Mouse (Mus musculus): ENCODE data around the gene Bet1l. TPM values are rescaled to one million over a fixed set of nuclear protein-coding genes. Genes with fewer than 3 reads are reported as not detected.

Gene Bet1l
- total and polyA plus RNA-seq, 3 experiments: 5.2 to 13.1 (median 8.4) TPM

DNA sequence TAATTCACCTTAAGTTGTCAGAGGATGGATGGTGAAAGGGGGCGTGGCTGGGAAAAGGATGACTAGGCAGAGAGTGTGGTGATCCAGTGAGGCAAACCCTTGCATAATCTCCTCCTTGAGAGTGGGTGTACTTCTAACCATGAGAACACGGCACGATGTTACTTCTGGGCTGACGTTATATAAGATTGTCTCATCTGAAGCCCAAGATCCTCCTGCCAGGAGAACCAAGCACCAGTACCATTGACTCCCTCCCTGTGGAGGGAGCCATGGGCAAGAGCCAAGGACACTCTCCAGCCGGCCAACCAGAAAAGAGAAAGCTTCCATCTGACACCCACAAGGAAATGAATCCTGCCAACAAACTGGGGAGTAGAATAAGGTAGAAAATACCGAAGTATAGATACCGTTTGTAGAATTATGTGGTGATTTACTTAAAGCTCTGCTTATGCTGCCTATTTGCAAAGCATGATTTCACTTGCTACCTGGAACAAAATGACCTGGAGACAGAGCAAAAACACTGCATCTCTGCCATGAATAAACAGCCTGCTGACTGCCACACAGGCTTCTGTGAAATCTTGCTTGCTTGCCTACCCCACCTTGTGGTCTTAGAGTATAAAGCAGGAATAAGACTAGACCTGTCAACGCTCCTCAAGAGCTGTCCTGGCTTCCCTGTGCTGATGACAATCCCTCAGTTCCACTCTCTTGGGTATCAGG lies 29.1 kb downstream of the Bet1l start:
- DNase-seq (ENCODE audit: low spot score) (no peak), ATAC-seq (ENCODE audit: extremely low read depth, insufficient number of reproducible peaks, low FRiP score, poor library complexity, severe bottlenecking) (no peak)
- Histone ChIP-seq H3K4me1 (ENCODE audit: insufficient read depth, low read depth, low read length) (0 out of 2 replicates have a peak, but pooled peaks cover 2% of the 10 kb centered on the region), H3K27me3 (ENCODE audit: insufficient read depth, low read length) (peaks cover 12% of the 10 kb centered on the region), H3K4me3 (ENCODE audit: low read depth, low read length) (no peak overlapping the region), H3K9me3 (replicated peaks) (no peaks in the 10 kb centered on the region), H3K36me3 (replicated peaks) (no peaks in the 10 kb centered on the region)
- TF ChIP-seq GATA2 (IDR thresholded peaks at IDR 0.05; ENCODE audit: borderline replicate concordance, low read depth, low read length): no peak
- no peak for TF ChIP-seq GATA1 (IDR thresholded peaks at IDR 0.05; ENCODE audit: borderline replicate concordance, low read length)
- TF ChIP-seq POLR2AphosphoS5 (IDR thresholded peaks at IDR 0.05; ENCODE audit: insufficient replicate concordance, low read depth, low read length): no peak
- TF ChIP-seq CTCF (IDR thresholded peaks at IDR 0.05; ENCODE audit: low read depth, low read length): no peak
- TF ChIP-seq TAL1 (conservative IDR thresholded peaks at IDR 0.05; ENCODE audit: low read depth, low read length): no peak

DNA sequence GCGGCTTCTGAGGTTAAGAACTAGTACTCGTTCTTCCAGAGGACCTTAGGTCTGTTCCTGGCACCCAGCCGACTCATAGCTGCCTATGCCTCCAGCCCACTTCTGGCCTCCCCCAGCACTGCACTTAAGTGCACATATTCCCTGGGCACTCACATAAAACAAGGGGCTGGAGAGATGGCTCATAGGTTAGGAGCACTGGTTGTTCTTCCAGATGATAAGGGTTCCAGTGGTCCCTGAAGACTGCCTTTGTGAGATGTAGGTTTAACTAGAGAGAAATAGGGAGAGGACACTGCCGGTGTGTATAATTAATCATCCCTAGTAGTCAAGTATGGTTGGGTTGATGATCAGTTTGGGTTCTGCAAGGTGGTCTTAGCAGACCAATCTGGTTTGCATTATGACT lies 34.6 kb downstream of the Bet1l start:
- H3K4me3 ChIP-seq (ENCODE audit: low read depth, low read length): no peak overlapping the region
- H3K4me1 ChIP-seq (ENCODE audit: insufficient read depth, low read depth, low read length): no peaks in the 10 kb centered on the region
- ATAC-seq (ENCODE audit: extremely low read depth, insufficient number of reproducible peaks, low FRiP score, poor library complexity, severe bottlenecking) (no peak), DNase-seq (ENCODE audit: low spot score) (no peak)
- no peak for TF ChIP-seq GATA1 (IDR thresholded peaks at IDR 0.05; ENCODE audit: borderline replicate concordance, low read length)
- TF ChIP-seq CTCF (IDR thresholded peaks at IDR 0.05; ENCODE audit: low read depth, low read length): no peak
- TF ChIP-seq POLR2AphosphoS5 (IDR thresholded peaks at IDR 0.05; ENCODE audit: insufficient replicate concordance, low read depth, low read length): no peak
- no peak for TF ChIP-seq GATA2 (IDR thresholded peaks at IDR 0.05; ENCODE audit: borderline replicate concordance, low read depth, low read length)
- TF ChIP-seq TAL1 (conservative IDR thresholded peaks at IDR 0.05; ENCODE audit: low read depth, low read length): no peak
- no peaks in the 10 kb centered on the region for H3K36me3 ChIP-seq (replicated peaks)
- no peaks in the 10 kb centered on the region for H3K9me3 ChIP-seq (replicated peaks)
- peaks cover 19% of the 10 kb centered on the region for H3K27me3 ChIP-seq (ENCODE audit: insufficient read depth, low read length)

DNA sequence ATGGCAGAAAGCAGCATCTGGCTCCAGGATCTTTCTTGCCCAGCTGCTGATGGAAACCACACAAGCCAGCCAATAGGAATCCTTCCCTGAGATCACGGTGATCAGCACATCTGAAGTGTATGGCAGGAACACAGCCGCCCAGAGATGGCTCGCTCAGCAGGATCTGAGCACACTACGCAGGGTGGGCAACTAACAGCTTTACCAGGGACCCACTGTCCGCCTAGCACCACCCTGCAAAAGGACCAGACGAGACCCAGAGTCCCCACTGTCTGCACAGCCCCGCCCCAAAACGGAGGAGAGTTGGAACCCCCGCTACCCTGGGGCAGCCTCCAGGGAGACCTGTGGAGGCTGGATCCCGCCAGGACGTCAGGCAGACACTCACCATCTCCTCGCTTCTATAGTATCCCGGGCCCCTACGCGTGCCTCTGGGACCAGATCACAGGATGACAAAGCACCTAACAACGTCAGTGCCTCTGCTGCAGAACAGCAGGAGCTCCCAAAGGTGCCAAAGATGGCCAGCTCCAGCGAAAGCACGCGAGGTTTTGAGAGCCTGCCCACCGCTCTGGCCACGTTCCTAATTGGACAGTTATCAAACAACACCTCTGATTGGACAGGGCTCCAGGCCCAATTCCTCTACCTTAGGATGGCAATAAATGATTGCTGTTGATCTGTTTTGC lies 35.6 kb downstream of the Bet1l start, which contains the start of gene Zfp941:
Gene Zfp941 (minus strand): TSS at position 526 of the 677 bp plus-strand sequence.
- no peaks in the 10 kb centered on the region for H3K36me3 ChIP-seq (replicated peaks)
- DNase-seq (ENCODE audit: low spot score): no peak
- H3K4me1 ChIP-seq (ENCODE audit: insufficient read depth, low read depth, low read length): no peaks in the 10 kb centered on the region
- ATAC-seq (ENCODE audit: extremely low read depth, insufficient number of reproducible peaks, low FRiP score, poor library complexity, severe bottlenecking): no peak
- no peak within 1 kb of the TSS for H3K4me3 ChIP-seq (ENCODE audit: low read depth, low read length)
- peaks cover 16% of the 10 kb centered on the region for H3K27me3 ChIP-seq (ENCODE audit: insufficient read depth, low read length)
- TF ChIP-seq GATA1 (IDR thresholded peaks at IDR 0.05; ENCODE audit: borderline replicate concordance, low read length) (no peak), TAL1 (conservative IDR thresholded peaks at IDR 0.05; ENCODE audit: low read depth, low read length) (no peak), POLR2AphosphoS5 (IDR thresholded peaks at IDR 0.05; ENCODE audit: insufficient replicate concordance, low read depth, low read length) (no peak), CTCF (IDR thresholded peaks at IDR 0.05; ENCODE audit: low read depth, low read length) (no peak), GATA2 (IDR thresholded peaks at IDR 0.05; ENCODE audit: borderline replicate concordance, low read depth, low read length) (no peak)
- H3K9me3 ChIP-seq (replicated peaks): no peaks in the 10 kb centered on the region

DNA sequence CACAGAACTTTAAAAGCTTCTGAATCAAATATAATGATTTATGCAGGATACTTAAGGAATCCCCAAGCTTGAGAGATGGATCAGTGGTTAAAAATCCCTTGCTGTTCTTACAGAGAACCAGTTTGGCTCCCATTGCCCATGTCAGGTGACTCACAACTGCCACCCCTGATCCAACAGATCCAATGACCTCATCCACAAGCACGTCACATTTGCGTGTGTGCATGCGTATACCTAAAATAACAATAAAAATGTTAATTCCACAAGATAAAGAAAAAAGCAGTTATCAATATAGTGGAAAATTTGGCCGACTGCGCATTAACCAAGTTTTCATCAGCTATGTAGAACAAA lies 36.1 kb downstream of the Bet1l start:
- ATAC-seq (ENCODE audit: extremely low read depth, insufficient number of reproducible peaks, low FRiP score, poor library complexity, severe bottlenecking) (no peak), DNase-seq (ENCODE audit: low spot score) (no peak)
- no peaks in the 10 kb centered on the region for H3K4me1 ChIP-seq (ENCODE audit: insufficient read depth, low read depth, low read length)
- H3K4me3 ChIP-seq (ENCODE audit: low read depth, low read length): no peak overlapping the region
- H3K36me3 ChIP-seq (replicated peaks): no peaks in the 10 kb centered on the region
- H3K9me3 ChIP-seq (replicated peaks): no peaks in the 10 kb centered on the region
- TF ChIP-seq TAL1 (conservative IDR thresholded peaks at IDR 0.05; ENCODE audit: low read depth, low read length) (no peak), GATA1 (IDR thresholded peaks at IDR 0.05; ENCODE audit: borderline replicate concordance, low read length) (no peak), POLR2AphosphoS5 (IDR thresholded peaks at IDR 0.05; ENCODE audit: insufficient replicate concordance, low read depth, low read length) (no peak), GATA2 (IDR thresholded peaks at IDR 0.05; ENCODE audit: borderline replicate concordance, low read depth, low read length) (no peak), CTCF (IDR thresholded peaks at IDR 0.05; ENCODE audit: low read depth, low read length) (no peak)
- peaks cover 14% of the 10 kb centered on the region for H3K27me3 ChIP-seq (ENCODE audit: insufficient read depth, low read length)

- no peak for ATAC-seq (ENCODE audit: extremely low read depth, insufficient number of reproducible peaks, low FRiP score, poor library complexity, severe bottlenecking)
- TF ChIP-seq CTCF (IDR thresholded peaks at IDR 0.05; ENCODE audit: low read depth, low read length): no peak
- no peak for TF ChIP-seq TAL1 (conservative IDR thresholded peaks at IDR 0.05; ENCODE audit: low read depth, low read length)
- no peak for TF ChIP-seq POLR2AphosphoS5 (IDR thresholded peaks at IDR 0.05; ENCODE audit: insufficient replicate concordance, low read depth, low read length)
- no peak for TF ChIP-seq GATA1 (IDR thresholded peaks at IDR 0.05; ENCODE audit: borderline replicate concordance, low read length)
- TF ChIP-seq GATA2 (IDR thresholded peaks at IDR 0.05; ENCODE audit: borderline replicate concordance, low read depth, low read length): no peak
- H3K9me3 ChIP-seq (replicated peaks): no peaks in the 10 kb centered on the region
- no peaks in the 10 kb centered on the region for H3K4me1 ChIP-seq (ENCODE audit: insufficient read depth, low read depth, low read length)
- H3K36me3 ChIP-seq (replicated peaks): no peaks in the 10 kb centered on the region
- peaks cover 14% of the 10 kb centered on the region for H3K27me3 ChIP-seq (ENCODE audit: insufficient read depth, low read length)
- DNase-seq (ENCODE audit: low spot score): no peak
- H3K4me3 ChIP-seq (ENCODE audit: low read depth, low read length): no peak overlapping the region
Measured at GRCm38 (mm10) chr7:140820173-140820572, 37.2 kb downstream of the Bet1l start.

DNA sequence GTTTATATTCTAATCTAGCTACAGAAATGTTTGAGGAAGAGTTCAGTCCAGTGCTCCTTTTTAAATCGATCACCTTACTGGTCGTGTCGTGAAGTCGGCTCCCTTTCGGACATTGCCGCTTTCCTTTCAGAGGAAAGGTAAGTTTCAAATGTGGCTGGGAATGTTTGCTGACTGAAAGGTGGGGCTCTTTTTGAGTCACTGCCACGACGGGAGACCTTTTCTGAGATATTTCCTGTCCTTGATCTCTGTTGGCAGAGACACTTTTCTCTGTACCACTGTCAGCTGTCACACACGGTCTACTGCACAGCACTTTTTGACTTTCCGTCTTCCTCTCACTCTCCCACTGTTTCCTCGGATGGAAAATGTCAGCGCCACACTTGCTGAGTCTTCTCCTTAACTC lies 44.5 kb downstream of the Bet1l start:
- TF ChIP-seq GATA2 (IDR thresholded peaks at IDR 0.05; ENCODE audit: borderline replicate concordance, low read depth, low read length) (no peak), GATA1 (IDR thresholded peaks at IDR 0.05; ENCODE audit: borderline replicate concordance, low read length) (no peak), POLR2AphosphoS5 (IDR thresholded peaks at IDR 0.05; ENCODE audit: insufficient replicate concordance, low read depth, low read length) (no peak), CTCF (IDR thresholded peaks at IDR 0.05; ENCODE audit: low read depth, low read length) (no peak), TAL1 (conservative IDR thresholded peaks at IDR 0.05; ENCODE audit: low read depth, low read length) (no peak)
- H3K9me3 ChIP-seq (replicated peaks): no peaks in the 10 kb centered on the region
- H3K27me3 ChIP-seq (ENCODE audit: insufficient read depth, low read length): peaks cover 3% of the 10 kb centered on the region
- no peak for DNase-seq (ENCODE audit: low spot score)
- no peaks in the 10 kb centered on the region for H3K36me3 ChIP-seq (replicated peaks)
- H3K4me1 ChIP-seq (ENCODE audit: insufficient read depth, low read depth, low read length): no peaks in the 10 kb centered on the region
- no peak overlapping the region for H3K4me3 ChIP-seq (ENCODE audit: low read depth, low read length)
- no peak for ATAC-seq (ENCODE audit: extremely low read depth, insufficient number of reproducible peaks, low FRiP score, poor library complexity, severe bottlenecking)

Data from G1E (cell line).